23 mouse cellular contexts compared by ENCODE assay signal in genomic region chr2:160152101-160152500, GRCm38 (mm10).
DNase-seq lines count a peak whose midpoint lies in the region; ATAC-seq and TF ChIP-seq lines count a peak whose summit lies in the region.
"Had no signal": no experiment of that assay in that cellular context is flagged by ENCODE, and none has a peak within 500 bp of the region (broad histone marks: within the 10 kb centered on the region; RNA-seq: fewer than 3 reads in every experiment).

No protein-coding gene starts in this region.

- H3K27ac ChIP-seq in lung, postnatal 0 days (ENCODE audit: low read length): no peak overlapping the region
- peak overlapping the region; percentile 62 for H3K27ac ChIP-seq in macrophage
- H3K27ac ChIP-seq: embryonic facial prominence, embryonic 12.5 days; forebrain, embryonic 15.5 days; hindbrain, embryonic 15.5 days; intestine, embryonic 15.5 days; kidney, embryonic 15.5 days; limb, embryonic 12.5 days had no signal

- no peak overlapping the region for H3K4me3 ChIP-seq in lung, postnatal 0 days (ENCODE audit: low read depth, low read length)
- H3K4me3 ChIP-seq in macrophage (ENCODE audit: inconsistent target): no peak overlapping the region
- H3K4me3 ChIP-seq: embryonic facial prominence, embryonic 12.5 days; erythroblast, embryonic 14.5 days; forebrain, embryonic 15.5 days; hindbrain, embryonic 15.5 days; intestine, embryonic 15.5 days; kidney, embryonic 15.5 days; limb, embryonic 12.5 days had no signal

- ATAC-seq in lung, postnatal 0 days: no peak
- ATAC-seq: forebrain, embryonic 15.5 days; intestine, embryonic 15.5 days; midbrain, embryonic 16.5 days had no signal

- H3K9me3 ChIP-seq in lung, postnatal 0 days (ENCODE audit: low read length): no peaks in the 10 kb centered on the region
- H3K9me3 ChIP-seq: embryonic facial prominence, embryonic 12.5 days; forebrain, embryonic 15.5 days; hindbrain, embryonic 15.5 days; intestine, embryonic 15.5 days; kidney, embryonic 15.5 days; limb, embryonic 12.5 days had no signal

- no peaks in the 10 kb centered on the region for H3K36me3 ChIP-seq in lung, postnatal 0 days (ENCODE audit: insufficient read depth, low read length)
- no peaks in the 10 kb centered on the region for H3K36me3 ChIP-seq in macrophage (ENCODE audit: inconsistent target)
- H3K36me3 ChIP-seq: embryonic facial prominence, embryonic 12.5 days; forebrain, embryonic 15.5 days; hindbrain, embryonic 15.5 days; intestine, embryonic 15.5 days; kidney, embryonic 15.5 days; limb, embryonic 12.5 days had no signal

- no peak for TF ChIP-seq EP300 in lung, postnatal 0 days (IDR thresholded peaks at IDR 0.05)

- no peaks in the 10 kb centered on the region for H3K79me2 ChIP-seq in macrophage (ENCODE audit: inconsistent target)

- no peaks in the 10 kb centered on the region for H3K4me1 ChIP-seq in lung, postnatal 0 days (ENCODE audit: insufficient read depth, low read depth, low read length)
- H3K4me1 ChIP-seq: forebrain, embryonic 15.5 days; hindbrain, embryonic 15.5 days; intestine, embryonic 15.5 days; kidney, embryonic 15.5 days; limb, embryonic 12.5 days had no signal

- no peak overlapping the region for H3K9ac ChIP-seq in lung, postnatal 0 days (replicated peaks; ENCODE audit: low read depth)
- H3K9ac ChIP-seq: embryonic facial prominence, embryonic 12.5 days; forebrain, embryonic 15.5 days; hindbrain, embryonic 15.5 days; intestine, embryonic 15.5 days; kidney, embryonic 15.5 days; limb, embryonic 12.5 days had no signal

- 64% methylated on average over 3 of the region's 3 CpGs for WGBS in lung, postnatal 0 days
- WGBS in macrophage (ENCODE audit: missing documents): 24% methylated on average over 3 of the region's 3 CpGs

- TF ChIP-seq CTCF in lung, postnatal 0 days (IDR thresholded peaks at IDR 0.05): no peak

- no peak overlapping the region for H3K4me2 ChIP-seq in lung, postnatal 0 days (replicated peaks; ENCODE audit: low read depth, low read length)
- H3K4me2 ChIP-seq: embryonic facial prominence, embryonic 12.5 days; forebrain, embryonic 15.5 days; hindbrain, embryonic 15.5 days; intestine, embryonic 15.5 days; kidney, embryonic 15.5 days; limb, embryonic 12.5 days had no signal

- H3K27me3 ChIP-seq in lung, postnatal 0 days (replicated peaks; ENCODE audit: insufficient read depth, low read length): no peaks in the 10 kb centered on the region
- H3K27me3 ChIP-seq: embryonic facial prominence, embryonic 12.5 days; forebrain, embryonic 15.5 days; hindbrain, embryonic 15.5 days; intestine, embryonic 15.5 days; kidney, embryonic 15.5 days; limb, embryonic 12.5 days had no signal

- DNase-seq in layer of hippocampus, adult 9-11 months: peak; percentile 74
- no peak for DNase-seq in layer of hippocampus, postnatal 25 days (ENCODE audit: extremely low spot score in 1 of 2, low spot score in 1 of 2)
- peak; percentile 12 for DNase-seq in lung, postnatal 0 days (ENCODE audit: low spot score)
- DNase-seq in lung, postnatal 14 days: no peak
- peak; percentile 33 for DNase-seq in skeletal muscle tissue, adult 2 months (ENCODE audit: low read depth, low spot score)
- no peak for DNase-seq in adrenal gland, postnatal 4 days (ENCODE audit: low spot score in 2 of 2)
- DNase-seq: adrenal gland, postnatal 36 days; cerebellum, adult 9-11 months; gastrocnemius, postnatal 36 days; heart, postnatal 4 days; kidney, postnatal 4 days; layer of hippocampus, postnatal 36 days; retina, postnatal 1 day; thymus, postnatal 14 days had no signal

Comparison
In these comparisons a context has a peak if more than half of its experiments do, and no peak if none do; other contexts are left out.
1. DNase-seq: peak in layer of hippocampus, adult 9-11 months (single experiment), lung, postnatal 0 days (single experiment) and skeletal muscle tissue, adult 2 months (single experiment); none in layer of hippocampus, postnatal 25 days (0 of 2), lung, postnatal 14 days (single experiment) and adrenal gland, postnatal 4 days (0 of 2).